Mouse (Mus musculus): ENCODE results near the gene Polr2b. TPM values are rescaled to one million over a fixed set of nuclear protein-coding genes. Genes with fewer than 3 reads are reported as not detected.

Gene Polr2b
- polyA plus RNA-seq, 1 experiment from 2014 or later: 46.1 TPM

DNA sequence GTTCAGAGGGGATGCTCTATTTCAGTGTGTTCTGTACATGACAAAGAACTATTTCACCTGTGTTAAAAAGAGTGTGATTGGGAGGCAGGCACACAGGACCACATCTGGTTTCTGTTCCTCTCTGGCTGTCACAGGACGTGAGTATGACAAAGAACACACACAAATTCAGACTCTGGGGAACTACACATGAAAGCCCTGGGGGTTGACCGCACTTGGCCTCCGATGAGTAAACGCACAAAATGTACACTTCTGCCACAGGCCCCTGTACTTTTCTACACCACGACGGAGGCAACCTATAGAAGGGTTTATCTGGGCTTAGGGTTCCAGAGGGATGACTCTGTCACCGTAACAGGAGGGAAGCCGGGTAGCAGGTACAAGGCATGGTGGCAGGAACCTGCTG, 20.3 kb upstream of the Polr2b start:
- Histone ChIP-seq H3K9me3 (replicated peaks; ENCODE audit: low read length) (no peaks in the 10 kb centered on the region), H3K4me3 (replicated peaks; ENCODE audit: low read depth, low read length) (no peak overlapping the region), H3K4me2 (ENCODE audit: low read length) (no peak overlapping the region), H3K9ac (ENCODE audit: low read depth, low read length) (no peak overlapping the region), H3K27me3 (ENCODE audit: insufficient read depth, low read length) (no peaks in the 10 kb centered on the region), H3K27ac (no peak overlapping the region), H3K4me1 (replicated peaks; ENCODE audit: insufficient read depth, low read length) (no peaks in the 10 kb centered on the region), H3K36me3 (ENCODE audit: insufficient read depth, low read length) (peaks cover 53% of the 10 kb centered on the region)
- ATAC-seq (replicated peaks; ENCODE audit: low FRiP score, low read depth) (no peak), DNase-seq (ENCODE audit: low spot score) (no peak)
- WGBS: 92% methylated on average over 8 of the region's 8 CpGs
- no peak for TF ChIP-seq CTCF (IDR thresholded peaks at IDR 0.05; ENCODE audit: low read depth)

DNA sequence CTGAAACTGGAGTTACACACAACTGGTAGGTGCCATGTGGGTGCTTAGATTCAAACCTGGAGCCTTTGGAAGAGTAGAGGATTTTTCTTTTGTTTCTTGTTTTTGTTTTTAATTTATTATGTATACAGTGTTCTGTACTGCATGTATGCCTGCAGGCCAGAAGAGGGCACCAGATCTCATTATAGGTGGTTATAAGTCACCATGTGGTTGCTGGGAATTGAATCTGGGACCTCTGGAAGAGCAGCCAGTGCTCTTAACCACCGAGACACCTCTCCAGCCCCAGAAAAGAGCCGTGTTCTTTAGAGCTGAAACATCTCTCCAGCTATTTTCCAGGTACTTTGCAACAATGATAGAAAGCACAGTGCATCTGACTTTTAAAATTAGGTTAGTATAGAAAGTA, 19.3 kb upstream of the Polr2b start:
- 0 out of 2 replicates have a peak, but pooled peaks have one; percentile 14 for TF ChIP-seq CTCF (IDR thresholded peaks at IDR 0.05; ENCODE audit: low read depth)
- no peak overlapping the region for H3K4me2 ChIP-seq (ENCODE audit: low read length)
- no peaks in the 10 kb centered on the region for H3K4me1 ChIP-seq (replicated peaks; ENCODE audit: insufficient read depth, low read length)
- no peak for ATAC-seq (replicated peaks; ENCODE audit: low FRiP score, low read depth)
- H3K9me3 ChIP-seq (replicated peaks; ENCODE audit: low read length): no peaks in the 10 kb centered on the region
- no peak overlapping the region for H3K27ac ChIP-seq
- no peak overlapping the region for H3K9ac ChIP-seq (ENCODE audit: low read depth, low read length)
- H3K4me3 ChIP-seq (replicated peaks; ENCODE audit: low read depth, low read length): no peak overlapping the region
- peaks cover 55% of the 10 kb centered on the region for H3K36me3 ChIP-seq (ENCODE audit: insufficient read depth, low read length)
- no peak for DNase-seq (ENCODE audit: low spot score)
- H3K27me3 ChIP-seq (ENCODE audit: insufficient read depth, low read length): no peaks in the 10 kb centered on the region
- 94% methylated on average over 2 of the region's 2 CpGs for WGBS

DNA sequence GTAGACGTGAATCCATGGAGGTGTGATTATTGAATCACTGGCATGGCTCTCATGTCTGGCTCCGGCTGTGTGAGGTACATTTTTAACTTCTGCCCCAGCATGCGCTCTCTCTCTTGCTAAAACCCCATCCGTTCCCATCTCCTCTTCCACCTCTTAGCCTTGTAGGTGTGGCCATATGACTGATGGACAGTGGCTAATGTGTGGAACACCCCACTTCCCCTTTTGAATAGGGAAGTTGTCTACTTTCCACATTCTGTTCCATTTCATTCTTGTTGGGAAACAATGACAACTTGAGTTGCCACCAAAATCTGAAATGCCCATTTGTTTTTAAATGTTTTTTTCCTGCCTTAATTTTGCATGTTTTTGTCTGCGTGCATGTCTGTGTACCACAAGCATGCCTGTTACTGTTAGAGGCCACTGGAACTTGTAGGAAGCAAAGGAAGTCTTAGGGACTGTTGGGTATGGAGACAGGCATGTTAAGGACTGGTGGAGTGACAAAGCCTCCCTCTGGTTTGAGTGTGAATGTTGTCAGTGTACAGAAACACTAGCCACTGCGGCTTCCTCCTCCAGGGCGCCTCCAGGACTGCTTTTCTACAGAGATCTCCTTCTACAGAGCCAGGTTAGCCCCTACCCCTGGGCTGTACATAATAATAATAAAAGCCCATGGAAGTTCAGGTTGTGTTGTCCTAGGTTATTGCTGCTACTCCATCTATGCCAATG, 17.0 kb upstream of the Polr2b start:
- Histone ChIP-seq H3K27me3 (ENCODE audit: insufficient read depth, low read length) (no peaks in the 10 kb centered on the region), H3K4me2 (ENCODE audit: low read length) (no peak overlapping the region), H3K4me3 (replicated peaks; ENCODE audit: low read depth, low read length) (no peak overlapping the region), H3K27ac (no peak overlapping the region), H3K9ac (ENCODE audit: low read depth, low read length) (no peak overlapping the region), H3K36me3 (ENCODE audit: insufficient read depth, low read length) (peaks cover 54% of the 10 kb centered on the region), H3K9me3 (replicated peaks; ENCODE audit: low read length) (no peaks in the 10 kb centered on the region), H3K4me1 (replicated peaks; ENCODE audit: insufficient read depth, low read length) (no peaks in the 10 kb centered on the region)
- WGBS: 93% methylated on average over 7 of the region's 7 CpGs
- DNase-seq (ENCODE audit: low spot score): no peak
- TF ChIP-seq CTCF (IDR thresholded peaks at IDR 0.05; ENCODE audit: low read depth): no peak
- no peak for ATAC-seq (replicated peaks; ENCODE audit: low FRiP score, low read depth)

GRCm38 (mm10) chr5:77299486-77299885, 10.5 kb upstream of the Polr2b start:
- peaks cover 19% of the 10 kb centered on the region; the same call in 1 of the 2 replicates for H3K36me3 ChIP-seq (ENCODE audit: insufficient read depth, low read length)
- H3K9ac ChIP-seq (ENCODE audit: low read depth, low read length): no peak overlapping the region
- H3K27me3 ChIP-seq (ENCODE audit: insufficient read depth, low read length): no peaks in the 10 kb centered on the region
- no peaks in the 10 kb centered on the region for H3K4me1 ChIP-seq (replicated peaks; ENCODE audit: insufficient read depth, low read length)
- no peak overlapping the region for H3K4me2 ChIP-seq (ENCODE audit: low read length)
- no peak overlapping the region for H3K27ac ChIP-seq
- WGBS: 87% methylated on average over 2 of the region's 2 CpGs
- DNase-seq (ENCODE audit: low spot score) (no peak), ATAC-seq (replicated peaks; ENCODE audit: low FRiP score, low read depth) (no peak)
- H3K4me3 ChIP-seq (replicated peaks; ENCODE audit: low read depth, low read length): no peak overlapping the region
- no peak for TF ChIP-seq CTCF (IDR thresholded peaks at IDR 0.05; ENCODE audit: low read depth)
- H3K9me3 ChIP-seq (replicated peaks; ENCODE audit: low read length): no peaks in the 10 kb centered on the region

- WGBS: 80% methylated on average over 6 of the region's 6 CpGs
- Histone ChIP-seq H3K9me3 (replicated peaks; ENCODE audit: low read length) (no peaks in the 10 kb centered on the region), H3K4me1 (replicated peaks; ENCODE audit: insufficient read depth, low read length) (no peaks in the 10 kb centered on the region), H3K27me3 (ENCODE audit: insufficient read depth, low read length) (no peaks in the 10 kb centered on the region), H3K4me3 (replicated peaks; ENCODE audit: low read depth, low read length) (no peak overlapping the region), H3K4me2 (ENCODE audit: low read length) (no peak overlapping the region), H3K9ac (ENCODE audit: low read depth, low read length) (no peak overlapping the region), H3K36me3 (ENCODE audit: insufficient read depth, low read length) (peaks cover 25% of the 10 kb centered on the region; the same call in 1 of the 2 replicates), H3K27ac (no peak overlapping the region)
- ATAC-seq (replicated peaks; ENCODE audit: low FRiP score, low read depth): no peak
- no peak for DNase-seq (ENCODE audit: low spot score)
- TF ChIP-seq CTCF (IDR thresholded peaks at IDR 0.05; ENCODE audit: low read depth): no peak
These were observed 8.5 kb upstream of the Polr2b start for GRCm38 (mm10) chr5:77301296-77301903.

DNA sequence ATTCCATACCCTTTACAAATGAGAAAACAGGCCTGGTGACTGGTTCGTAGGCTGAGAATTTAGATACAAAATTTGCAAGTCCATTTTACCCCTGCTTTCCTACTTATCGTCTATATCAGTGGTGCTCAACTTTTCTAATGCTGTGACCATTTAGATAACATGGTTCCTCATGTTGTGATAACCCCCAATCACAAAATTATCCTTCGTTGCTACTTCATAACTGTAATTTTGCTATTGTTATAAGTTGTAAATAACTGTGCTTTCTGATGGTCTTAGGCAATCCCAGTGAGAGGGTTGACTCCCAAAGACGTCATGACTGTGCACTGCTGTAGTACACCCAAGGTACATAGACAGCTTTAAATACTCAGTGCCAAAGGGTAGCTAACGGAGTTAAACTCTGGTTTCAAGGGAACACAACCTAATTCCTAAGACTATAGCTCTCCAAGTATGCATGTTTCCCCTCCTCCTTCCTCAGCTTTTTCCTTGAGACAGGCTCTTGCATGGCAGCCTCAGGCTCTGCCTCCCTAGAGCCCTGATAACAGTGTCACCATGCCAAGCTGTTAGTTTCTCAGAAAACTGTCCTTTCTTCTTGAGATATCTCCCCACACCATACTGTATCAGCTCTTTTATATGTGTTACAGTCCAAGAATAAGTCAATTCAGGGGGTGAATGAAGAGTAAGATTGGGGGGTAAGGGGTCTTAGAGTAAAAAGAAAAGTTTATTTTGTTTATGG, 2.0 kb upstream of the Polr2b start:
- TF ChIP-seq CTCF (IDR thresholded peaks at IDR 0.05; ENCODE audit: low read depth): no peak
- H3K4me3 ChIP-seq (replicated peaks; ENCODE audit: low read depth, low read length): no peak overlapping the region

More for the DNA sequence above, 2.0 kb upstream of the Polr2b start:
- Histone ChIP-seq H3K27me3 (ENCODE audit: insufficient read depth, low read length) (no peaks in the 10 kb centered on the region), H3K36me3 (ENCODE audit: insufficient read depth, low read length) (peaks cover 11% of the 10 kb centered on the region), H3K9me3 (replicated peaks; ENCODE audit: low read length) (no peaks in the 10 kb centered on the region), H3K27ac (no peak overlapping the region), H3K9ac (ENCODE audit: low read depth, low read length) (no peak overlapping the region), H3K4me1 (replicated peaks; ENCODE audit: insufficient read depth, low read length) (peaks cover 11% of the 10 kb centered on the region; the same call in 1 of the 2 replicates), H3K4me2 (ENCODE audit: low read length) (peak overlapping the region; percentile 100)
- DNase-seq (ENCODE audit: low spot score): no peak
- ATAC-seq (replicated peaks; ENCODE audit: low FRiP score, low read depth): no peak
- WGBS: 80% methylated on average over 5 of the region's 5 CpGs
